Mouse (Mus musculus): Measurements from ENCODE around the gene Egfem1. TPM values are rescaled to one million over a fixed set of nuclear protein-coding genes. Genes with fewer than 3 reads are reported as not detected.

Egfem1 gene
- polyA plus RNA-seq, 1 experiment = not detected

- TF ChIP-seq CTCF (IDR thresholded peaks at IDR 0.05; ENCODE audit: low read depth, low read length) = no peak
- no peak for TF ChIP-seq POLR2A (IDR thresholded peaks at IDR 0.05; ENCODE audit: borderline replicate concordance, low read depth, low read length)
- H3K4me1 ChIP-seq (ENCODE audit: control insufficient read depth, insufficient read depth, low read length) = no peaks in the 10 kb centered on the region
Measured at GRCm38 (mm10) chr3:29184486-29185241, 102.8 kb downstream of the Egfem1 start.

GRCm38 (mm10) chr3:29190263-29190662 is 108.4 kb downstream of the Egfem1 start:
- no peak for TF ChIP-seq CTCF (IDR thresholded peaks at IDR 0.05; ENCODE audit: low read depth, low read length)
- no peak for TF ChIP-seq POLR2A (IDR thresholded peaks at IDR 0.05; ENCODE audit: borderline replicate concordance, low read depth, low read length)
- H3K4me3 ChIP-seq (ENCODE audit: insufficient read depth, low read length) = no peak overlapping the region
- no peaks in the 10 kb centered on the region for H3K4me1 ChIP-seq (ENCODE audit: control insufficient read depth, insufficient read depth, low read length)
- no peak overlapping the region for H3K27ac ChIP-seq (ENCODE audit: insufficient read depth, low read depth, low read length)

More at GRCm38 (mm10) chr3:29184486-29185241, 102.8 kb downstream of the Egfem1 start:
- H3K27ac ChIP-seq (ENCODE audit: insufficient read depth, low read depth, low read length) = no peak overlapping the region
- no peak overlapping the region for H3K4me3 ChIP-seq (ENCODE audit: insufficient read depth, low read length)

GRCm38 (mm10) chr3:29197727-29198512 is 116.1 kb downstream of the Egfem1 start:
- Histone ChIP-seq H3K4me1 (ENCODE audit: control insufficient read depth, insufficient read depth, low read length) (no peaks in the 10 kb centered on the region), H3K4me3 (ENCODE audit: insufficient read depth, low read length) (no peak overlapping the region), H3K27ac (ENCODE audit: insufficient read depth, low read depth, low read length) (no peak overlapping the region)
- no peak for TF ChIP-seq CTCF (IDR thresholded peaks at IDR 0.05; ENCODE audit: low read depth, low read length)
- TF ChIP-seq POLR2A (IDR thresholded peaks at IDR 0.05; ENCODE audit: borderline replicate concordance, low read depth, low read length) = no peak

GRCm38 (mm10) chr3:29200601-29201000 is 118.8 kb downstream of the Egfem1 start:
- H3K4me1 ChIP-seq (ENCODE audit: control insufficient read depth, insufficient read depth, low read length) = no peaks in the 10 kb centered on the region
- no peak overlapping the region for H3K4me3 ChIP-seq (ENCODE audit: insufficient read depth, low read length)
- H3K27ac ChIP-seq (ENCODE audit: insufficient read depth, low read depth, low read length) = no peak overlapping the region
- no peak for TF ChIP-seq POLR2A (IDR thresholded peaks at IDR 0.05; ENCODE audit: borderline replicate concordance, low read depth, low read length)
- TF ChIP-seq CTCF (IDR thresholded peaks at IDR 0.05; ENCODE audit: low read depth, low read length) = no peak

GRCm38 (mm10) chr3:29202536-29202935 is 120.7 kb downstream of the Egfem1 start:
- TF ChIP-seq CTCF (IDR thresholded peaks at IDR 0.05; ENCODE audit: low read depth, low read length) (no peak), POLR2A (IDR thresholded peaks at IDR 0.05; ENCODE audit: borderline replicate concordance, low read depth, low read length) (no peak)
- Histone ChIP-seq H3K4me1 (ENCODE audit: control insufficient read depth, insufficient read depth, low read length) (no peaks in the 10 kb centered on the region), H3K27ac (ENCODE audit: insufficient read depth, low read depth, low read length) (no peak overlapping the region), H3K4me3 (ENCODE audit: insufficient read depth, low read length) (no peak overlapping the region)

- no peak for TF ChIP-seq POLR2A (IDR thresholded peaks at IDR 0.05; ENCODE audit: borderline replicate concordance, low read depth, low read length)
- TF ChIP-seq CTCF (IDR thresholded peaks at IDR 0.05; ENCODE audit: low read depth, low read length) = no peak
- Histone ChIP-seq H3K27ac (ENCODE audit: insufficient read depth, low read depth, low read length) (no peak overlapping the region), H3K4me3 (ENCODE audit: insufficient read depth, low read length) (no peak overlapping the region)
Measured at GRCm38 (mm10) chr3:29222414-29222813, 140.6 kb downstream of the Egfem1 start.

GRCm38 (mm10) chr3:29229712-29230111 is 147.9 kb downstream of the Egfem1 start:
- Histone ChIP-seq H3K4me1 (ENCODE audit: control insufficient read depth, insufficient read depth, low read length) (no peaks in the 10 kb centered on the region), H3K27ac (ENCODE audit: insufficient read depth, low read depth, low read length) (no peak overlapping the region), H3K4me3 (ENCODE audit: insufficient read depth, low read length) (no peak overlapping the region)
- TF ChIP-seq POLR2A (IDR thresholded peaks at IDR 0.05; ENCODE audit: borderline replicate concordance, low read depth, low read length) = no peak
- no peak for TF ChIP-seq CTCF (IDR thresholded peaks at IDR 0.05; ENCODE audit: low read depth, low read length)

More at GRCm38 (mm10) chr3:29222414-29222813, 140.6 kb downstream of the Egfem1 start:
- no peaks in the 10 kb centered on the region for H3K4me1 ChIP-seq (ENCODE audit: control insufficient read depth, insufficient read depth, low read length)

GRCm38 (mm10) chr3:29235477-29235876 is 153.7 kb downstream of the Egfem1 start:
- no peaks in the 10 kb centered on the region for H3K4me1 ChIP-seq (ENCODE audit: control insufficient read depth, insufficient read depth, low read length)
- no peak overlapping the region for H3K4me3 ChIP-seq (ENCODE audit: insufficient read depth, low read length)
- H3K27ac ChIP-seq (ENCODE audit: insufficient read depth, low read depth, low read length) = no peak overlapping the region
- no peak for TF ChIP-seq POLR2A (IDR thresholded peaks at IDR 0.05; ENCODE audit: borderline replicate concordance, low read depth, low read length)
- TF ChIP-seq CTCF (IDR thresholded peaks at IDR 0.05; ENCODE audit: low read depth, low read length) = no peak

- H3K27ac ChIP-seq (ENCODE audit: insufficient read depth, low read depth, low read length) = no peak overlapping the region
- TF ChIP-seq POLR2A (IDR thresholded peaks at IDR 0.05; ENCODE audit: borderline replicate concordance, low read depth, low read length) (no peak), CTCF (IDR thresholded peaks at IDR 0.05; ENCODE audit: low read depth, low read length) (no peak)
- H3K4me3 ChIP-seq (ENCODE audit: insufficient read depth, low read length) = no peak overlapping the region
- no peaks in the 10 kb centered on the region for H3K4me1 ChIP-seq (ENCODE audit: control insufficient read depth, insufficient read depth, low read length)
Measured at GRCm38 (mm10) chr3:29236517-29236916, 154.7 kb downstream of the Egfem1 start.

- no peak overlapping the region for H3K27ac ChIP-seq (ENCODE audit: insufficient read depth, low read depth, low read length)
- no peak overlapping the region for H3K4me3 ChIP-seq (ENCODE audit: insufficient read depth, low read length)
- no peaks in the 10 kb centered on the region for H3K4me1 ChIP-seq (ENCODE audit: control insufficient read depth, insufficient read depth, low read length)
- TF ChIP-seq POLR2A (IDR thresholded peaks at IDR 0.05; ENCODE audit: borderline replicate concordance, low read depth, low read length) (no peak), CTCF (IDR thresholded peaks at IDR 0.05; ENCODE audit: low read depth, low read length) (no peak)
Measured at GRCm38 (mm10) chr3:29243600-29243999, 161.8 kb downstream of the Egfem1 start.

Data from bone marrow macrophage, adult 2 months (primary cell).